In genomic region chr8:90371611-90372222, GRCm38 (mm10) we compare ENCODE assay signal across 9 mouse cellular contexts. TPM values are rescaled to one million over a fixed set of nuclear protein-coding genes. Genes with fewer than 3 reads are reported as not detected.
DNase-seq lines count a peak whose midpoint lies in the region; ATAC-seq and TF ChIP-seq lines count a peak whose summit lies in the region.
"Had no signal": no experiment of that assay in that cellular context is flagged by ENCODE, and none has a peak within 500 bp of the region (broad histone marks: within the 10 kb centered on the region; RNA-seq: fewer than 3 reads in every experiment).

No protein-coding gene starts in this region.

- H3K4me2 ChIP-seq in hindbrain, postnatal 0 days (ENCODE audit: low read depth, low read length), result no peak overlapping the region
- no peak overlapping the region for H3K4me2 ChIP-seq in hindbrain, embryonic 13.5 days

- H3K36me3 ChIP-seq in hindbrain, postnatal 0 days (ENCODE audit: insufficient read depth, low read length), result no peaks in the 10 kb centered on the region
- H3K36me3 ChIP-seq in hindbrain, embryonic 13.5 days, result no peaks in the 10 kb centered on the region

- no peak overlapping the region for H3K4me3 ChIP-seq in hindbrain, postnatal 0 days (ENCODE audit: low read length)
- no peak overlapping the region for H3K4me3 ChIP-seq in hindbrain, embryonic 13.5 days

- intact Hi-C loops in heart, postnatal 36 days (cut with DNase I), result no loop called here

- H3K9ac ChIP-seq in hindbrain, postnatal 0 days (replicated peaks; ENCODE audit: low read length), result no peak overlapping the region
- H3K9ac ChIP-seq in hindbrain, embryonic 13.5 days, result no peak overlapping the region
- H3K9ac ChIP-seq: liver, embryonic 14.5 days had no signal

- TF ChIP-seq CTCF in hindbrain, postnatal 0 days (IDR thresholded peaks at IDR 0.05; ENCODE audit: low read depth), result no peak

- peaks cover 7% of the 10 kb centered on the region; the same call in 1 of the 2 replicates for H3K4me1 ChIP-seq in hindbrain, postnatal 0 days (ENCODE audit: insufficient read depth, low read length)
- 0 out of 2 replicates have a peak, but pooled peaks cover 2% of the 10 kb centered on the region for H3K4me1 ChIP-seq in hindbrain, embryonic 13.5 days (replicated peaks)

- no peaks in the 10 kb centered on the region for H3K27me3 ChIP-seq in hindbrain, postnatal 0 days (ENCODE audit: insufficient read depth, low read length)
- H3K27me3 ChIP-seq in hindbrain, embryonic 13.5 days, result no peaks in the 10 kb centered on the region

- H3K9me3 ChIP-seq in hindbrain, postnatal 0 days (ENCODE audit: low read length), result no peaks in the 10 kb centered on the region
- no peaks in the 10 kb centered on the region for H3K9me3 ChIP-seq in hindbrain, embryonic 13.5 days

- ATAC-seq in hindbrain, postnatal 0 days, result peak; percentile 81
- ATAC-seq in hindbrain, embryonic 13.5 days (ENCODE audit: low FRiP score), result no peak

- 55% methylated on average over 10 of the region's 10 CpGs for WGBS in hindbrain, postnatal 0 days
- 83% methylated on average over 10 of the region's 10 CpGs for WGBS in hindbrain, embryonic 13.5 days

- DNase-seq in hindbrain, postnatal 0 days (ENCODE audit: low spot score), result peak; percentile 87
- DNase-seq in brain, adult 2 months (ENCODE audit: low read depth, low spot score), result peak; percentile 75
- peak; percentile 56 for DNase-seq in cerebellum, adult 8-10 months
- peak; percentile 12 to 33 for DNase-seq in kidney, adult 8-10 months
- no peak for DNase-seq in heart, postnatal 36 days
- no peak for DNase-seq in thymus, postnatal 14 days
- DNase-seq: embryo, embryonic 11 days had no signal

- no peak overlapping the region for H3K27ac ChIP-seq in hindbrain, postnatal 0 days
- no peak overlapping the region for H3K27ac ChIP-seq in hindbrain, embryonic 13.5 days
- H3K27ac ChIP-seq: liver, embryonic 14.5 days had no signal

RNA-seq across cellular contexts. Expression of gene Tox3, which starts 23.6 kb away (rescaled TPM):
- 31.4 and 33.1 TPM in 2 replicates for total RNA-seq in hindbrain, postnatal 0 days (2014; rRNA removed)
- 21.2 and 22.2 TPM in 2 replicates for polyA plus RNA-seq in hindbrain, postnatal 0 days (2015; fragmentation: Nextera tagmentation; extraction: Ambion mirVana)
- polyA plus RNA-seq in hindbrain, embryonic 13.5 days (2015; fragmentation: Nextera tagmentation; extraction: Ambion mirVana), result 20.1 and 23.6 TPM in 2 replicates
- total RNA-seq in heart, postnatal 36 days (2021), result 1 to 10 TPM; 3.7 to 4.4 TPM

Comparison
In these comparisons a context has a peak if more than half of its experiments do, and no peak if none do; other contexts are left out.
1. DNase-seq: peak in hindbrain, postnatal 0 days (single experiment), brain, adult 2 months (single experiment), cerebellum, adult 8-10 months (single experiment) and kidney, adult 8-10 months (2 of 2); none in heart, postnatal 36 days (0 of 2) and thymus, postnatal 14 days (single experiment).